Mouse (Mus musculus) heart, postnatal 0 days (tissue): ENCODE measurements around the gene Syce3. TPM values are rescaled to one million over a fixed set of nuclear protein-coding genes. Genes with fewer than 3 reads are reported as not detected.

ENCODE experiments used
- ATAC-seq: fragments of 200-750 bp; cut with Nextera tagmentation; 2 replicates; pipeline ENCODE4 v1.8.0; 2017; ENCODE audit warnings: low read depth, moderate number of reproducible peaks, moderate library complexity; ENCODE audit not compliant: insufficient read depth
- DNase-seq: peaks from one replicate; pipeline ENCODE4 v3.0.0-alpha.2; 2016; ENCODE audit warnings: low spot score
- H3K27ac ChIP-seq: fragments of 300-500 bp; sonication (generic); 2 replicates; pipeline ENCODE4 v1.5.1; 2014; ENCODE audit warnings: low read depth, mild to moderate bottlenecking
- H3K27me3 ChIP-seq: fragments of 300-500 bp; sonication (generic); 2 replicates; pipeline ENCODE4 v1.6.1; 2014; ENCODE audit warnings: low read length, mixed read lengths; ENCODE audit not compliant: control insufficient read depth, insufficient read depth
- H3K36me3 ChIP-seq: fragments of 300-500 bp; sonication (generic); replicated peaks from 2 replicates; pipeline ENCODE4 v1.6.1; 2014; ENCODE audit warnings: low read length, mixed read lengths; ENCODE audit not compliant: control insufficient read depth, insufficient read depth
- H3K4me1 ChIP-seq: fragments of 300-500 bp; sonication (generic); 2 replicates; pipeline ENCODE4 v1.6.1; 2014; ENCODE audit warnings: antibody characterized with exemption; ENCODE audit not compliant: control insufficient read depth, insufficient read depth
- H3K4me2 ChIP-seq: fragments of 300-500 bp; sonication (generic); 2 replicates; pipeline ENCODE4 v1.6.1; 2014; ENCODE audit warnings: low read depth, mild to moderate bottlenecking, low read length, moderate library complexity
- H3K4me3 ChIP-seq: fragments of 300-500 bp; sonication (generic); 2 replicates; pipeline ENCODE4 v1.5.1; 2014; ENCODE audit warnings: low read depth, low read length
- H3K9ac ChIP-seq: fragments of 300-500 bp; sonication (generic); replicated peaks from 2 replicates; pipeline ENCODE4 v1.6.1; 2014; ENCODE audit warnings: low read depth, low read length, mixed read lengths
- H3K9me3 ChIP-seq: fragments of 300-500 bp; sonication (generic); replicated peaks from 2 replicates; pipeline ENCODE4 v1.6.1; 2016; ENCODE audit warnings: low read length; ENCODE audit not compliant: control insufficient read depth
- CTCF ChIP-seq: IDR thresholded peaks from 2 replicates; pipeline ENCODE4 v1.5.1; 2016; ENCODE audit warnings: antibody characterized with exemption, control low read depth, low read depth
- EP300 ChIP-seq: IDR thresholded peaks from 2 replicates; pipeline ENCODE4 v1.6.1; 2016; ENCODE audit warnings: antibody characterized with exemption, low read depth
- WGBS: fragments of 180-500 bp; shearing (Covaris S2); extraction: QIAGEN DNeasy Blood & Tissue Kit; methylation state at CpG from one replicate; pipeline ENCODE4 v1.1.7; 2014; 5-methylcytosine and 5-hydroxymethylcytosine counted together
- polyA plus RNA-seq: library from polyadenylated mRNA; unstranded; fragments of >200 nt; fragmentation: Nextera tagmentation; extraction: Ambion mirVana; gene quantifications from 2 replicates; pipeline ENCODE4 v1.2.1, GENCODE M21; 2015
- total RNA-seq: library from RNA; depleted of rRNA; stranded (reverse); fragments of >200 nt; gene quantifications from 2 replicates; pipeline ENCODE4 v1.2.3, GENCODE M21; 2014; ENCODE audit warnings: low replicate concordance

The Syce3 gene
- total and polyA plus RNA-seq, 2 experiments from 2014 or later = not detected

DNA sequence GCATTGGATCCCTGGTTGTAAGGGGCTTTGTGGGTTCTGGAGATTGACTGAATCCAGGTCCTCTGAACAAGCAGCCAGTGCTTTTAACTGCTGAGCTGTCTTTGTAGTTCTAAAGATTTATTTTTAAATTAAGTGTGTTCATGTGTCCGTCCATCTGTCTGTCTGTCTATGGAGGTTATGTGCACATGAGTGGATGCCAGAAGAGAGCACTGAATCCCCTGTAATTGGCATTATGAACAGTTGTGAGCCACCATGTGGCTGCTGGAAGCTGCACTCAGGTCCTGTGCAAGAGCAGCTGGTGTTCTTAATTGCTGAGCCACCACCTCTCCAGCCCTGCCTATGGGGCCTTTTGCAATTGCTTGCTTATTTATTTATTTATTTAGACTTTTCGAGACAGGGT lies 12.2 kb downstream of the Syce3 start:
- Histone ChIP-seq H3K9ac (no peak overlapping the region), H3K27ac (no peak overlapping the region), H3K4me3 (no peak overlapping the region), H3K4me1 (no peaks in the 10 kb centered on the region), H3K36me3 (no peaks in the 10 kb centered on the region), H3K9me3 (no peaks in the 10 kb centered on the region), H3K27me3 (no peaks in the 10 kb centered on the region), H3K4me2 (no peak overlapping the region)
- DNase-seq (no peak), ATAC-seq (no peak)
- TF ChIP-seq CTCF (no peak), EP300 (no peak)
- whole genome bisulfite sequencing = 76% methylated on average over 2 of the region's 2 CpGs

DNA sequence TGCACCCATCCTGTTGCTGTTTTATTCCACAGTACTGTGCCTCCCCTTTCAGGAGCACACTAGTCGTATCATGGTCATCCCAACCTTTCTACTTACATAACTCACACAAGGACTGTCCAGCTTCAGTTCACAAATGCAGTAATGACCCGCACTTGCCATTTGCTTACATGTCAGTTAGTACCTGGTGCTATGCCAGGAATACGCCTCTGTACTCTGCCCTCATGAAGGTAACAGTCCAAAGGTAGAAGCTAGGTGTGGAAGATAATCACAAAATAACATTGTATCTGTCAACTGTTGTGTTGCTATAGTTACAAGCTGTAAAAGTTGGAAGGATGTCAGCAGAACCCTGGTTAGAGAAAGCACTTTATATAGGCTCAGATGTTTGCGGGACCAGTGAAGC lies 13.4 kb downstream of the Syce3 start:
- no peak overlapping the region for H3K4me3 ChIP-seq
- no peaks in the 10 kb centered on the region for H3K9me3 ChIP-seq
- no peaks in the 10 kb centered on the region for H3K27me3 ChIP-seq
- WGBS = 81% methylated on average over 4 of the region's 4 CpGs
- H3K4me1 ChIP-seq = no peaks in the 10 kb centered on the region
- ATAC-seq = no peak
- no peak overlapping the region for H3K4me2 ChIP-seq
- no peak for TF ChIP-seq EP300
- TF ChIP-seq CTCF = no peak
- no peaks in the 10 kb centered on the region for H3K36me3 ChIP-seq
- no peak overlapping the region for H3K27ac ChIP-seq
- no peak for DNase-seq
- no peak overlapping the region for H3K9ac ChIP-seq

DNA sequence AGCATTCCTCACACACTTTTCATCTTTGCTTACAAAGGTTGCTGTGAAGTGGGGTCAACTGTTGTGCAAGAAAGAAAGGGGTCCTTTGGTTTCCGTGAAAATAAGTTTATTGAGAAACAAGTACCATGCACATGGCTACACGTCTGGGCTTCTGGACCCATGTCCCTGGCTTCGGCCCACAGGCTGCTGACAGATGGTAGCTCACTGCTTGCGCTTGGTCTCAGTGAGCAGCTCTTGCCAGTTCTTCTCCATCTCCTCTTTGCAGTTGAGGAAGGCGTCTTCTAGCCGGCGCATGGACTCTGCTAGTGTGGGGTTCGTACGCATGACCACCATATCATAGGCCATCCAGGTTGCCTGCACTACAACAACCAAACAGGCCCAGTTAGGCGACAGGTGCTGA lies 20.2 kb downstream of the Syce3 start:
- Histone ChIP-seq H3K9me3 (no peaks in the 10 kb centered on the region), H3K27ac (no peak overlapping the region), H3K9ac (no peak overlapping the region), H3K4me1 (no peaks in the 10 kb centered on the region), H3K36me3 (no peaks in the 10 kb centered on the region), H3K27me3 (no peaks in the 10 kb centered on the region), H3K4me2 (no peak overlapping the region), H3K4me3 (no peak overlapping the region)
- WGBS = 89% methylated on average over 10 of the region's 10 CpGs
- TF ChIP-seq EP300 = no peak
- ATAC-seq (no peak), DNase-seq (no peak)

DNA sequence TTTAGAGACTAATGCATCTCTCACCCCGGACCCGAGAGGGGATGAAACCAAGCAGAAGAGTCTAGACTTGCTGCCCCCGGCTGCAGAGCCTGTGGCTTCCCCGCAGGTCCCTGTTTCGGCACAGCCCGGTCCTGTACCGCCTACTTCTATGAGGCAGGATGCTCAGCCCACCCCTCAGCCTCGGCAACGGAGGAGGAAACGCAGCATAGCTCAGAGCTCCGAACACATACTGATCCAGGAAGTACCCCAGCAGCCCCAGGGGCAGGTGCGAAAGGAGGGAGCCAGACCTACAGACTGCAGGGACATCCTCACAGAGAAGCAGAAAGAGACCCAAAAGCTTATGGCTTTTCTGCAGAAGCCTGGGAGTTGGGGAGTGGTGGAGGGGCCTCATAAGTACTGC lies 23.2 kb downstream of the Syce3 start:
- Histone ChIP-seq H3K9ac (no peak overlapping the region), H3K4me2 (no peak overlapping the region), H3K36me3 (no peaks in the 10 kb centered on the region), H3K4me3 (no peak overlapping the region), H3K27me3 (no peaks in the 10 kb centered on the region), H3K27ac (no peak overlapping the region), H3K9me3 (no peaks in the 10 kb centered on the region), H3K4me1 (no peaks in the 10 kb centered on the region)
- TF ChIP-seq CTCF (no peak), EP300 (no peak)
- no peak for DNase-seq
- 41% methylated on average over 12 of the region's 12 CpGs for WGBS
- ATAC-seq = no peak

DNA sequence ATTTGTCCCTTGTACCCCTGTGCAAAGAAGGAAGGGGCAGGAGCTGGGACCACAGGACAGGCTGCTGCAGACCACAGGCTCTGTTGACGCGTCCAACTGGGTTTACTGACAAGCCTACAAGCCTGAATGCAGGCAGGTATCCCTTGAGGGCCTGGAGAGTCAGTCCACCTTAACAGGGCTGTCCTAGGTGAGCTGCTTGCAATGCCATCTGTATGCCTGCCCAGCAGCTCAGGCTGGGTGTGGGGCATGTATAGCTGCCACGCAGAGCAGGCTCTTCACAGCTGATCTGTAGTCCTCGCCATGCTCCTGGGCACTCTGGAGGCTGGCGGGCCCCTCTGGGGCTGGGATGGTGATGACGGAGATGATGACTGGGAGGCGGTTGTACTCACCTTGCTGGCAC lies 25.7 kb downstream of the Syce3 start, which contains the start of gene Klhdc7b:
Gene Klhdc7b (plus strand): TSS at position 301 of the 400 bp plus-strand sequence.
- 75% methylated on average over 7 of the region's 7 CpGs for WGBS
- no peak within 1 kb of the TSS for H3K4me2 ChIP-seq
- H3K4me3 ChIP-seq = no peak within 1 kb of the TSS
- DNase-seq = no peak
- H3K4me1 ChIP-seq = no peaks in the 10 kb centered on the region
- no peaks in the 10 kb centered on the region for H3K9me3 ChIP-seq
- no peak within 1 kb of the TSS for H3K27ac ChIP-seq
- no peak within 1 kb of the TSS for H3K9ac ChIP-seq
- no peaks in the 10 kb centered on the region for H3K36me3 ChIP-seq
- peaks cover 5% of the 10 kb centered on the region for H3K27me3 ChIP-seq
- ATAC-seq = no peak
- TF ChIP-seq CTCF = no peak
- no peak for TF ChIP-seq EP300

DNA sequence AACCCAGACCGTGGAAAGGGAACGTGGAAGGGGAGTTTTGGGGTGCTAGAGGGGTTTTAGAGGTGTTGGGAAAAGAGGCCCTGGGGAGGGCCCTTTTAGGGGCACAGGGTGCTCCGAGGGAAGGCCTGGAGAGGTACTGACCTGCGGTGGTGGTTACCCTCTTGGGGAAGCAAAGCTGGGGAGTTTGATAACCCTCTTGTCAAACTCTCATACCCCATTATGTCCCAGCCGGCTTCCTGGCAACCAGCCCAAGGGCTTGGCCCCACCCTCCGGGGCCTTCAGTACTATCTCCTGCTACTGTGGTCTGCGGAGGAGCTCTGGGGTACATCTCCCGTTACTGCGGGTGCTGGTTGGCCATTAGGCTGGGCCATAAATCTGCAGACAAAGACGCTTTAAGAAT lies 30.9 kb downstream of the Syce3 start:
- TF ChIP-seq CTCF = no peak
- no peak for TF ChIP-seq EP300
- H3K9ac ChIP-seq = no peak overlapping the region
- peaks cover 4% of the 10 kb centered on the region; the same call in 1 of the 2 replicates for H3K4me1 ChIP-seq
- no peak for DNase-seq
- peak overlapping the region; percentile 44 for H3K4me3 ChIP-seq
- H3K36me3 ChIP-seq = no peaks in the 10 kb centered on the region
- H3K27ac ChIP-seq = no peak overlapping the region
- peaks cover 40% of the 10 kb centered on the region for H3K27me3 ChIP-seq
- WGBS = 11% methylated on average over 10 of the region's 10 CpGs
- H3K4me2 ChIP-seq = peak overlapping the region; percentile 71
- H3K9me3 ChIP-seq = no peaks in the 10 kb centered on the region
- ATAC-seq = no peak
